Mouse (Mus musculus) c-Kit-positive CD71-negative TER-119-negative erythroid progenitor cells, embryonic 14.5 days (primary cell): Measurements from ENCODE around the gene Hoxb7.

Source experiments
- DNase-seq: peaks from one replicate; pipeline ENCODE4 v3.0.0-alpha.2; 2013; ENCODE audit warnings: low read depth

Hoxb7 gene

GRCm38 (mm10) chr11:96285771-96286738 lies at the start of gene Hoxb7:
TSS of gene Hoxb7 (plus strand) at chr11:96286623.
- no peak for DNase-seq

- no peak for DNase-seq
Measured at GRCm38 (mm10) chr11:96240211-96240610, 46.2 kb upstream of the Hoxb7 start.

- DNase-seq, result no peak
Measured at GRCm38 (mm10) chr11:96250901-96251300, 35.5 kb upstream of the Hoxb7 start.

- DNase-seq, result no peak
Measured at GRCm38 (mm10) chr11:96251480-96252031, 34.9 kb upstream of the Hoxb7 start.

GRCm38 (mm10) chr11:96252541-96253120 lies 33.8 kb upstream of the Hoxb7 start:
- DNase-seq, result no peak

GRCm38 (mm10) chr11:96254221-96254620 lies 32.2 kb upstream of the Hoxb7 start:
- no peak for DNase-seq

- no peak for DNase-seq
Measured at GRCm38 (mm10) chr11:96255111-96255995, 31.1 kb upstream of the Hoxb7 start.

GRCm38 (mm10) chr11:96255996-96256445 lies 30.4 kb upstream of the Hoxb7 start:
- DNase-seq, result no peak

GRCm38 (mm10) chr11:96257141-96257540 lies 29.3 kb upstream of the Hoxb7 start:
- DNase-seq, result no peak

- DNase-seq, result no peak
Measured at GRCm38 (mm10) chr11:96259038-96259437, 27.4 kb upstream of the Hoxb7 start.

GRCm38 (mm10) chr11:96259511-96259910 lies 26.9 kb upstream of the Hoxb7 start:
- DNase-seq, result no peak

GRCm38 (mm10) chr11:96260310-96260970 lies 26.0 kb upstream of the Hoxb7 start:
- DNase-seq, result no peak

GRCm38 (mm10) chr11:96261323-96261890 lies 25.0 kb upstream of the Hoxb7 start:
- DNase-seq, result peak; percentile 50

- no peak for DNase-seq
Measured at GRCm38 (mm10) chr11:96262262-96262830, 24.1 kb upstream of the Hoxb7 start.

GRCm38 (mm10) chr11:96263636-96264389 lies 22.6 kb upstream of the Hoxb7 start:
- no peak for DNase-seq

GRCm38 (mm10) chr11:96264390-96265020 lies 21.9 kb upstream of the Hoxb7 start:
- no peak for DNase-seq

GRCm38 (mm10) chr11:96265954-96266353 lies 20.5 kb upstream of the Hoxb7 start:
- DNase-seq, result no peak

GRCm38 (mm10) chr11:96267021-96267920 lies 19.2 kb upstream of the Hoxb7 start:
- DNase-seq, result no peak
